Mouse (Mus musculus) megakaryocyte, embryonic 14.5 days (primary cell): ENCODE data around the gene Arhgap1.

Source experiments
- FLI1 ChIP-seq: IDR thresholded peaks from 2 replicates; pipeline ENCODE4 v1.6.1; 2012; ENCODE audit warnings: low read length, inconsistent platforms, mixed read lengths
- GATA1 ChIP-seq: IDR thresholded peaks from 3 replicates; pipeline ENCODE4 v1.6.1; 2012; ENCODE audit warnings: mixed read lengths, low read length, inconsistent platforms, borderline replicate concordance

- no peak for TF ChIP-seq GATA1
- no peak for TF ChIP-seq FLI1
Observed at GRCm38 (mm10) chr2:91642825-91643415, 6.7 kb upstream of the Arhgap1 start.
